Mouse (Mus musculus): ENCODE results near the gene Gm17949. TPM values are rescaled to one million over a fixed set of nuclear protein-coding genes. Genes with fewer than 3 reads are reported as not detected.

Gene Gm17949
- polyA plus RNA-seq, 1 experiment = not detected

DNA sequence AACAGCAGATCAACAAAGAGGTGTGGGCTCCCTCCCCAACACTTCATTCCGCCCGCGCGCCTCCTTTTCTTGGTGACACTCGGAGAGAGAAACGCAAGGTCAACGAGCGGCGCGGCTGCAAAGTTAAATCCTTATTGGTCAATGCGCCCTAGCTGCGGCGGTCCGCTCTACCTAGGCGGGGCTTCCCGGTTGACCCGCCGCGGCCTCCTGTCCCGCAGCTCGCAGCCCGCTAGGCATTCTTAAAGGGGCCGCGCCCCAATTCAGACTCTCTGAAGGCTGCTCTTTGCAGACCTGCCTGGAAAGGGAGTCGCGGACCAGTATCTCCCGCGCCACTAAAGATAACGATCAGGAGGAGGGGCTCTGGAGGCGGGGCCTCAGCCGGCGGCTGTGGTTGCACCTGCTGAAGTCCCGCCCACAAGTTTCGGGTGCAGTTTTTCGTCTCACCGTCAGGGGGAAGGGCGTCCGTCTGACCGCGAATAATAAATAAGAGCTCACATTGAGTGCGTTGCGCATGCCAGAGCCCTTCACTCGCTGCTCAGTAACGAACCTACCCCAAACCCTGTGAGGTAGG is 49.0 kb downstream of the Gm17949 start:
- Histone ChIP-seq H3K27ac (ENCODE audit: insufficient read depth, low read length) (no peak overlapping the region), H3K4me3 (ENCODE audit: insufficient read depth, low read length) (peak overlapping the region; percentile 80), H3K4me1 (ENCODE audit: control insufficient read depth, insufficient read depth, low read length) (no peaks in the 10 kb centered on the region)
- no peak for TF ChIP-seq POLR2A (IDR thresholded peaks at IDR 0.05; ENCODE audit: low read depth, low read length)
- no peak for TF ChIP-seq CTCF (IDR thresholded peaks at IDR 0.05; ENCODE audit: borderline replicate concordance, insufficient read depth, low read length)

DNA sequence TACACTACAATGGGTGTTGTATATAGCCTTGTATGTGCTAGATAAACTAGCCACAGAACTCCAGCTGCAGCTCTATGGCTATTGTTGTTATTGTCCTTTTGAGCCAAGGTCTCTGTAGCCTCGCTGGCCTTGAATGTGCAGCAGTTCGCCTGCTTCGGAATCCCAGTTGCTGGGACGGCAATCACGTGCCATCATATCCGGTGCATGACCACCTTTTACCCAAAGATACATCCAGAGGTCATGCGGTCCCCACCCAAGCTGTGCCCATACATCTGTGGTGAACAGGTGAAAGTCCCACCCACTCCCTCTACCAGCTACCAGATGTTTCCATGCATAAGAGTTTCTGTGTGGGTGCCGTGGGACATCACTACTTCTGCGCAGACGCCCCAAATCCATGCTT is 49.8 kb downstream of the Gm17949 start:
- TF ChIP-seq POLR2A (IDR thresholded peaks at IDR 0.05; ENCODE audit: low read depth, low read length) (no peak), CTCF (IDR thresholded peaks at IDR 0.05; ENCODE audit: borderline replicate concordance, insufficient read depth, low read length) (no peak)
- no peak overlapping the region for H3K4me3 ChIP-seq (ENCODE audit: insufficient read depth, low read length)
- no peak overlapping the region for H3K27ac ChIP-seq (ENCODE audit: insufficient read depth, low read length)
- no peaks in the 10 kb centered on the region for H3K4me1 ChIP-seq (ENCODE audit: control insufficient read depth, insufficient read depth, low read length)

DNA sequence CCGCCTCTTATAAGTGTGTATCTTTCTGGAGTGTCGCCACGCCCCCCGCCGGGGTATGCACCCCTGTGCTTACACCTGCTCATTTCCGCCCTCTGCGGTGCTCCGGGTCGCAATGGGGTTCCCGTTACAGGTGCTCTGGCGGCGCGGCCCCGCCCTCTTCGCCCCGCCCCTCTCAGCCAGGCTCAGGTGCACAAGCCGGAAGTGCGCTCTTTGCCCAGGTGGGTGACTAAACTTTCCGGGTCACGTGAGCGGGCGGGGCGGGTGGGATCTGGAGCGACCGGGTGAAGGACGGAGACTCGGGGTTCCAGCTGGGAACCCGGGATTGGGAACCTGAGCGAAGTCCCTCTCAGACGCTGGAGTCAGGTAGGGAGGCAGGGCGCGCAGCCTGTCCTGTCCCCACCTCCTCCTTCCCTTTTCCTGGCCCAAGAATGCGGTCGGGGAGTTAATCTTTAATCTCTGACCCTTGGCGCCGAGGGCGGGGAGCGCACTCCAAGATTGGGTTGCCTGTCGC is 50.8 kb downstream of the Gm17949 start:
- H3K4me3 ChIP-seq (ENCODE audit: insufficient read depth, low read length) = no peak overlapping the region

DNA sequence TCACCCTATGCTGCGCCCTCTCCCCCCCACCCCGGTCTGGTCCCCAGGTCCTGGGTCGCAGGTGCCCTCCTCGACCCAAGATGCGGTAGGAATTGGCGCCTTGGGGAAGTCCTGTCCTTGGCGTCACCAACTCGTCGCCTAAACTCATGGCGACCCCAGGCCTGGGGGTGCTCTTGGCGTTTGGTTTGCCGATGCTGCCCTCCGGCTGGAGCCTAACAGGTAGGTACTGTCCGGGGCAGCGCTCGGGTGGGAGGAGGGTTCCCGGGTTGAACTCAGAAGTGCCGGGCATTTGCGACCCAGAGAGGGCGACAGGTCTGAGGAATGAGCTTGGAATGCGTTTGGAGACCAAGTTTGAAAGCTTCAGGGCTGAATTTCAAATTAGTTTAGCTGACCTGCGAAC is 51.3 kb downstream of the Gm17949 start:
- H3K4me3 ChIP-seq (ENCODE audit: insufficient read depth, low read length) = no peak overlapping the region
- TF ChIP-seq POLR2A (IDR thresholded peaks at IDR 0.05; ENCODE audit: low read depth, low read length) (no peak), CTCF (IDR thresholded peaks at IDR 0.05; ENCODE audit: borderline replicate concordance, insufficient read depth, low read length) (no peak)

More for the DNA sequence above, 50.8 kb downstream of the Gm17949 start:
- TF ChIP-seq POLR2A (IDR thresholded peaks at IDR 0.05; ENCODE audit: low read depth, low read length) (no peak), CTCF (IDR thresholded peaks at IDR 0.05; ENCODE audit: borderline replicate concordance, insufficient read depth, low read length) (no peak)
- no peak overlapping the region for H3K27ac ChIP-seq (ENCODE audit: insufficient read depth, low read length)
- no peaks in the 10 kb centered on the region for H3K4me1 ChIP-seq (ENCODE audit: control insufficient read depth, insufficient read depth, low read length)

DNA sequence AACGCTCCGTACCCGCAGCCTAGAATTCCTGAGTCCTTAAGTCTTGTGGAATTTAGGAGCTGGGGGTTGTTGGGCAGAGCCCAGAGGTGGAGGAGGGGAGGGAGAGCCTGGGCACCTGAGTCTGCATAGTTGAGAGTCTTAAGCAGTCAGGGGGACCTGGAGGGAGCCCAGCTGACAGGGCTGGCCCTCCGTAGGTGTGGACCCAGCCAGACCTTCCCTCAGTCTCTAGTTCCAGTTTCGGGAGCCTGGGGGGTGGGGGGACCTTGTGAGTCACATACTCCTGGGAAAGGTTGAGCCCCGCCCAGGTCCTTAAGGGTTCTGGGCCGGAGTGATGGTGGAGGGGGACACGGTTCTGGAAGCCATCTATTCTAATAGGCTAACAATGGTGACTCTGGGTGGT is 51.8 kb downstream of the Gm17949 start:
- Histone ChIP-seq H3K4me3 (ENCODE audit: insufficient read depth, low read length) (no peak overlapping the region), H3K27ac (ENCODE audit: insufficient read depth, low read length) (no peak overlapping the region), H3K4me1 (ENCODE audit: control insufficient read depth, insufficient read depth, low read length) (no peaks in the 10 kb centered on the region)
- TF ChIP-seq CTCF (IDR thresholded peaks at IDR 0.05; ENCODE audit: borderline replicate concordance, insufficient read depth, low read length) (no peak), POLR2A (IDR thresholded peaks at IDR 0.05; ENCODE audit: low read depth, low read length) (no peak)

More for the DNA sequence above, 51.3 kb downstream of the Gm17949 start:
- Histone ChIP-seq H3K4me1 (ENCODE audit: control insufficient read depth, insufficient read depth, low read length) (no peaks in the 10 kb centered on the region), H3K27ac (ENCODE audit: insufficient read depth, low read length) (no peak overlapping the region)

DNA sequence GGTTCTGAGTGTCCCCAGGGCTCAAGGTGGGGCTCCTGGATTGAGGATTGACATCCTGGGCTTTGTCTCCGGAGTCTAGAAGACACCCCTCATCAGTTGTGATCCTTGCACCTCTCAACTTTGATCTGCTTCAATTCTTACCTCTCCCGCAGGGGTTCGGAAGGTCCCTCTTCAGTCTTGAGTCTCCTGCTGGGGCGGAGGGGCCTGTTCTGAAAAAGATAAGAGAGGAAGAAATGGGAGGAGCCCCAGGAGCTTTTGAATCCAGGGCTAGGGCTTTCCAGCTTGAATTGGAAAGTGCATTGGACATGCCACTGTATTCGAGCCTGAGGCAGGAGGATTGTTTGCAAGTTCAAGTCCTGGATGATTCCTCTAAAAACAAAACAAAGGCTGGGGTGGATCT is 55.6 kb downstream of the Gm17949 start:
- no peak overlapping the region for H3K4me3 ChIP-seq (ENCODE audit: insufficient read depth, low read length)
- H3K27ac ChIP-seq (ENCODE audit: insufficient read depth, low read length) = no peak overlapping the region
- H3K4me1 ChIP-seq (ENCODE audit: control insufficient read depth, insufficient read depth, low read length) = no peaks in the 10 kb centered on the region
- TF ChIP-seq POLR2A (IDR thresholded peaks at IDR 0.05; ENCODE audit: low read depth, low read length) = no peak
- no peak for TF ChIP-seq CTCF (IDR thresholded peaks at IDR 0.05; ENCODE audit: borderline replicate concordance, insufficient read depth, low read length)

DNA sequence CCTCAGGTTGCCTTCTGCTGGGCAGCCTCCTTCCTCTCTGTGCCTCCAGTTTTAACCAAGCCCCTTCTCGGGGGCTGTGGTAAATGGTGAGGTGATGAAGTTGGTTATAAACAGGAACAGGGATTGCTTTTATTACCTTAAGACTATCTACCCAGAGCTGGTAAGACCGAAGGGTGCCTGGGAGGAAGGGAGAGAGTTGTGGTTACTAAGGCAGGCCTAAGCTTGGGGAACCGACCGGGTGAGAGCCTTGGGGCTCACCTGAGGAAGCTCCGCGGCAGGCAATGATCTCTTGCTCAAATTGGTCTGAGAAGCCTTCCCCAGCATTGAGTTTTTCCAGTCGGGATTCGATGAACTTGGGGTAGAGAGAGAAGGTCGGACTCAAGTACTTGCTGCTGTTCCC is 59.0 kb downstream of the Gm17949 start:
- no peak for TF ChIP-seq CTCF (IDR thresholded peaks at IDR 0.05; ENCODE audit: borderline replicate concordance, insufficient read depth, low read length)
- TF ChIP-seq POLR2A (IDR thresholded peaks at IDR 0.05; ENCODE audit: low read depth, low read length) = no peak
- Histone ChIP-seq H3K4me1 (ENCODE audit: control insufficient read depth, insufficient read depth, low read length) (no peaks in the 10 kb centered on the region), H3K4me3 (ENCODE audit: insufficient read depth, low read length) (no peak overlapping the region), H3K27ac (ENCODE audit: insufficient read depth, low read length) (no peak overlapping the region)

DNA sequence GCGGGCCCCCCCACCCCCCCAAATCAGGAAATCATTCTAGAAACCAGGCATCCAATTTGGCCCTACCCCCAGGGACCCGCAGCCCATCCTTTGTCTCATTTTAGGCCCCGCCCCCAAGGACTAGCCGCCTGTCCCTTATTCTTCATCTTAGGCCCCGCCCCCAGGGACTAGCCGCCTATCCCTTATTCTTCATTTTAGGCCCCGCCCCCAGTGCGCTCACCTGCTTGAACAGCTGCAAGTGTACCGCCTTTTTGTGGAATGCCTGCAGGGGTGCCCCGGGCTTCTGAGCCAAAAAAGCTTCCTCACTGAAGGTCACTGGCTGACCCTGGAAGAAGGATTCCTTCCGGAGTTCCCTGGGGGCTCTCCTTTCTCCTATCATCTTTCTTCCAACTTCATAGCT is 59.4 kb downstream of the Gm17949 start:
- Histone ChIP-seq H3K27ac (ENCODE audit: insufficient read depth, low read length) (no peak overlapping the region), H3K4me1 (ENCODE audit: control insufficient read depth, insufficient read depth, low read length) (no peaks in the 10 kb centered on the region), H3K4me3 (ENCODE audit: insufficient read depth, low read length) (no peak overlapping the region)
- no peak for TF ChIP-seq POLR2A (IDR thresholded peaks at IDR 0.05; ENCODE audit: low read depth, low read length)

Other genes starting within 250 kb of the Gm17949 start
- 17.4 and 17.6 TPM in 2 replicates for gene Dus3l, start 246.7 kb upstream of the Gm17949 start, polyA plus RNA-seq (2011; ENCODE audit: insufficient read length, low read depth, missing spikeins)
- gene Prr22, start 241.2 kb upstream of the Gm17949 start, polyA plus RNA-seq (2011; ENCODE audit: insufficient read length, low read depth, missing spikeins) = not detected in 2 replicates
- 0.70 and 0.86 TPM in 2 replicates for gene Rfx2, start 180.5 kb upstream of the Gm17949 start, polyA plus RNA-seq (2011; ENCODE audit: insufficient read length, low read depth, missing spikeins)
- gene Acsbg2, start 137.0 kb upstream of the Gm17949 start, polyA plus RNA-seq (2011; ENCODE audit: insufficient read length, low read depth, missing spikeins) = not detected in 2 replicates
- not detected in 2 replicates for gene 1700061G19Rik, start 136.0 kb upstream of the Gm17949 start, polyA plus RNA-seq (2011; ENCODE audit: insufficient read length, low read depth, missing spikeins)
- 32.8 and 33.6 TPM in 2 replicates for gene Mllt1, start 76.1 kb upstream of the Gm17949 start, polyA plus RNA-seq (2011; ENCODE audit: insufficient read length, low read depth, missing spikeins)
- gene Acer1, start 29.3 kb upstream of the Gm17949 start, polyA plus RNA-seq (2011; ENCODE audit: insufficient read length, low read depth, missing spikeins) = not detected in 2 replicates
- gene Clpp, start 21.2 kb upstream of the Gm17949 start, polyA plus RNA-seq (2011; ENCODE audit: insufficient read length, low read depth, missing spikeins) = 46.5 and 49.5 TPM in 2 replicates
- gene Alkbh7, start 14.1 kb upstream of the Gm17949 start, polyA plus RNA-seq (2011; ENCODE audit: insufficient read length, low read depth, missing spikeins) = 8.2 and 8.6 TPM in 2 replicates
- gene Pspn, start 11.5 kb upstream of the Gm17949 start, polyA plus RNA-seq (2011; ENCODE audit: insufficient read length, low read depth, missing spikeins) = not detected in 2 replicates
- 49.7 and 62.1 TPM in 2 replicates for gene Gtf2f1, start 181 bp upstream of the Gm17949 start, polyA plus RNA-seq (2011; ENCODE audit: insufficient read length, low read depth, missing spikeins)
- gene Khsrp, start 20.1 kb downstream of the Gm17949 start, polyA plus RNA-seq (2011; ENCODE audit: insufficient read length, low read depth, missing spikeins) = 77.2 and 82.4 TPM in 2 replicates
- gene Slc25a41, start 30.2 kb downstream of the Gm17949 start, polyA plus RNA-seq (2011; ENCODE audit: insufficient read length, low read depth, missing spikeins) = not detected in 2 replicates
- gene Crb3, start 47.6 kb downstream of the Gm17949 start, polyA plus RNA-seq (2011; ENCODE audit: insufficient read length, low read depth, missing spikeins) = not detected in 2 replicates
- gene Slc25a23, start 48.4 kb downstream of the Gm17949 start, polyA plus RNA-seq (2011; ENCODE audit: insufficient read length, low read depth, missing spikeins) = 8.4 and 10.4 TPM in 2 replicates
- gene Dennd1c, start 67.0 kb downstream of the Gm17949 start, polyA plus RNA-seq (2011; ENCODE audit: insufficient read length, low read depth, missing spikeins) = 0.40 TPM in 1 of 2 replicates, not detected in the other
- 0.95 and 1.7 TPM in 2 replicates for gene Tubb4a, start 76.3 kb downstream of the Gm17949 start, polyA plus RNA-seq (2011; ENCODE audit: insufficient read length, low read depth, missing spikeins)
- gene Tnfsf9, start 93.9 kb downstream of the Gm17949 start, polyA plus RNA-seq (2011; ENCODE audit: insufficient read length, low read depth, missing spikeins) = 4.3 and 6.3 TPM in 2 replicates
- not detected in 2 replicates for gene Cd70, start 138.3 kb downstream of the Gm17949 start, polyA plus RNA-seq (2011; ENCODE audit: insufficient read length, low read depth, missing spikeins)
- not detected in 2 replicates for gene Tnfsf14, start 182.7 kb downstream of the Gm17949 start, polyA plus RNA-seq (2011; ENCODE audit: insufficient read length, low read depth, missing spikeins)
- gene C3, start 216.7 kb downstream of the Gm17949 start, polyA plus RNA-seq (2011; ENCODE audit: insufficient read length, low read depth, missing spikeins) = 3.9 TPM in 2 replicates
- gene Gpr108, start 237.0 kb downstream of the Gm17949 start, polyA plus RNA-seq (2011; ENCODE audit: insufficient read length, low read depth, missing spikeins) = 33.5 and 33.9 TPM in 2 replicates
- gene Trip10, start 238.0 kb downstream of the Gm17949 start, polyA plus RNA-seq (2011; ENCODE audit: insufficient read length, low read depth, missing spikeins) = 58.8 and 61.3 TPM in 2 replicates

Measured in embryonic fibroblast, embryonic 13.5 days (primary cell).